Mouse (Mus musculus): ENCODE data around the gene Gm37419.

The Gm37419 gene

GRCm38 (mm10) chr16:23988466-23989208 lies at the start of gene Gm37419, which contains the start of gene Bcl6:
Gene Gm37419, plus strand, starts transcription at chr16:23988482.
Gene Bcl6, minus strand, starts transcription at chr16:23988852.
- DNase-seq (ENCODE audit: low spot score in 2 of 2), result peak; percentile 76 to 79

GRCm38 (mm10) chr16:23944801-23945200 lies 43.5 kb upstream of the Gm37419 start:
- DNase-seq (ENCODE audit: low spot score in 2 of 2), result no peak

GRCm38 (mm10) chr16:23947654-23948053 lies 40.6 kb upstream of the Gm37419 start:
- DNase-seq (ENCODE audit: low spot score in 2 of 2), result no peak

- DNase-seq (ENCODE audit: low spot score in 2 of 2), result no peak
Observed at GRCm38 (mm10) chr16:23952101-23952727, 36.1 kb upstream of the Gm37419 start.

- no peak for DNase-seq (ENCODE audit: low spot score in 2 of 2)
Observed at GRCm38 (mm10) chr16:23953189-23953958, 34.9 kb upstream of the Gm37419 start.

- DNase-seq (ENCODE audit: low spot score in 2 of 2), result no peak
Observed at GRCm38 (mm10) chr16:23953959-23954260, 34.4 kb upstream of the Gm37419 start.

GRCm38 (mm10) chr16:23958938-23959337 lies 29.3 kb upstream of the Gm37419 start:
- DNase-seq (ENCODE audit: low spot score in 2 of 2), result no peak

- no peak for DNase-seq (ENCODE audit: low spot score in 2 of 2)
Observed at GRCm38 (mm10) chr16:23962401-23962800, 25.9 kb upstream of the Gm37419 start.

- DNase-seq (ENCODE audit: low spot score in 2 of 2), result no peak
Observed at GRCm38 (mm10) chr16:23963896-23964668, 24.2 kb upstream of the Gm37419 start.

GRCm38 (mm10) chr16:23964706-23965367 lies 23.4 kb upstream of the Gm37419 start:
- no peak for DNase-seq (ENCODE audit: low spot score in 2 of 2)

- no peak for DNase-seq (ENCODE audit: low spot score in 2 of 2)
Observed at GRCm38 (mm10) chr16:23966066-23966465, 22.2 kb upstream of the Gm37419 start.

GRCm38 (mm10) chr16:23967301-23967700 lies 21.0 kb upstream of the Gm37419 start:
- no peak for DNase-seq (ENCODE audit: low spot score in 2 of 2)

GRCm38 (mm10) chr16:23968888-23969287 lies 19.4 kb upstream of the Gm37419 start:
- DNase-seq (ENCODE audit: low spot score in 2 of 2), result no peak

- no peak for DNase-seq (ENCODE audit: low spot score in 2 of 2)
Observed at GRCm38 (mm10) chr16:23969919-23970318, 18.4 kb upstream of the Gm37419 start.

GRCm38 (mm10) chr16:23972126-23972740 lies 16.0 kb upstream of the Gm37419 start:
- no peak for DNase-seq (ENCODE audit: low spot score in 2 of 2)

- DNase-seq (ENCODE audit: low spot score in 2 of 2), result no peak
Observed at GRCm38 (mm10) chr16:23972901-23973300, 15.4 kb upstream of the Gm37419 start.

- DNase-seq (ENCODE audit: low spot score in 2 of 2), result no peak
Observed at GRCm38 (mm10) chr16:23973635-23974367, 14.5 kb upstream of the Gm37419 start.

- DNase-seq (ENCODE audit: low spot score in 2 of 2), result no peak
Observed at GRCm38 (mm10) chr16:23976196-23976595, 12.1 kb upstream of the Gm37419 start.

GRCm38 (mm10) chr16:23977732-23978131 lies 10.6 kb upstream of the Gm37419 start:
- no peak for DNase-seq (ENCODE audit: low spot score in 2 of 2)

- no peak for DNase-seq (ENCODE audit: low spot score in 2 of 2)
Observed at GRCm38 (mm10) chr16:23978495-23978894, 9.8 kb upstream of the Gm37419 start.
